Comparison of ENCODE assay signal across 24 mouse cellular contexts in the genomic region with DNA sequence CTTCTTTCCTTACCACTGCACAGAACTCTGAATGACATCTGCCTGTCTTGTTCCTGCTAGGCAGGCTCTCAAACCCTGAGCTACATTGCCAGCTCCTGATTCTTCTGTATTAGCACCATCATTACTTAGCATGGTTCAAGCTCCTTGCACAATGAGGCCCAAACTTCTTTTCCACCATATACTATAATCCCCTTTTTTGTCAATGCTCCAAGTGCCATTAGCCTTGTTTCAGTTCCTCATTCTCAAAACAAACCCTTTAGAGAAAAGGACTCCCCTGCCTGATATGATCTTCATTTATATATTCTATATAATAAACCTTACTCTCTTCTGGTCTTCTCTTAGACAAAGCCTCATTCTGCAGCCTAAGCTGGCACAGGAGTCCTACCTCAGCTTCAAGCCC. TPM values are rescaled to one million over a fixed set of nuclear protein-coding genes. Genes with fewer than 3 reads are reported as not detected.
DNase-seq lines count a peak whose midpoint lies in the region; ATAC-seq lines count a peak whose summit lies in the region.
"Had no signal": no experiment of that assay in that cellular context is flagged by ENCODE, and none has a peak within 500 bp of the region (broad histone marks: within the 10 kb centered on the region; RNA-seq: fewer than 3 reads in every experiment).

No protein-coding gene starts in this region.

- no peak overlapping the region for H3K4me3 ChIP-seq in forebrain, embryonic 14.5 days (ENCODE audit: low read depth, low read length)
- H3K4me3 ChIP-seq in forebrain, embryonic 10.5 days: no peak overlapping the region
- H3K4me3 ChIP-seq: embryonic facial prominence, embryonic 13.5 days; forebrain, embryonic 13.5 days; gastrocnemius, adult 2 months; heart, adult 2 months; heart, embryonic 15.5 days; hindbrain, embryonic 13.5 days had no signal

- DNase-seq in forebrain, embryonic 14.5 days (ENCODE audit: low spot score): peak; percentile 1
- DNase-seq in forebrain, embryonic 10.5 days (ENCODE audit: extremely low spot score, low spot score): no peak
- DNase-seq in layer of hippocampus, adult 9-11 months: no peak
- no peak for DNase-seq in layer of hippocampus, postnatal 25 days (ENCODE audit: extremely low spot score in 1 of 2, low spot score in 1 of 2)
- no peak for DNase-seq in heart, adult 18-20 months
- DNase-seq: adrenal gland, postnatal 14 days; cerebellum, adult 2 months; cerebellum, postnatal 10 days; embryo, embryonic 11 days; gastrocnemius, adult 2 months; gastrocnemius, postnatal 25 days; heart, adult 2 months; heart, postnatal 14 days had no signal

- H3K27ac ChIP-seq in forebrain, embryonic 14.5 days (ENCODE audit: low read depth, low read length): no peak overlapping the region
- H3K27ac ChIP-seq in forebrain, embryonic 10.5 days: no peak overlapping the region
- H3K27ac ChIP-seq: embryonic facial prominence, embryonic 13.5 days; forebrain, embryonic 13.5 days; gastrocnemius, adult 2 months; heart, adult 2 months; heart, embryonic 15.5 days; hindbrain, embryonic 13.5 days; hindbrain, postnatal 0 days had no signal

- no peaks in the 10 kb centered on the region for H3K4me1 ChIP-seq in forebrain, embryonic 14.5 days (ENCODE audit: control insufficient read depth, insufficient read depth, low read length)
- no peaks in the 10 kb centered on the region for H3K4me1 ChIP-seq in forebrain, embryonic 10.5 days
- H3K4me1 ChIP-seq: embryonic facial prominence, embryonic 13.5 days; forebrain, embryonic 13.5 days; hindbrain, embryonic 13.5 days had no signal

- ATAC-seq in forebrain, embryonic 14.5 days: no peak
- ATAC-seq in common myeloid progenitor, adult 5-6 weeks (replicated peaks; ENCODE audit: low read depth, poor library complexity, severe bottlenecking): 0 out of 2 replicates have a peak, but pooled peaks have one; percentile 15
- ATAC-seq in megakaryocyte progenitor cell, adult 5-6 weeks (replicated peaks; ENCODE audit: poor library complexity): peak; percentile 54
- ATAC-seq in CD4-positive, CD25-positive, alpha-beta regulatory T cell, adult 4 months: no peak
- ATAC-seq: activated CD4-positive, CD25-positive, alpha-beta regulatory T cell, adult 4 months; forebrain, embryonic 13.5 days; hindbrain, postnatal 0 days; Patski had no signal

- no peak overlapping the region for H3K9ac ChIP-seq in forebrain, embryonic 14.5 days (ENCODE audit: low read length)
- H3K9ac ChIP-seq: embryonic facial prominence, embryonic 13.5 days; forebrain, embryonic 13.5 days; heart, embryonic 15.5 days; hindbrain, embryonic 13.5 days had no signal

- H3K9me3 ChIP-seq in forebrain, embryonic 14.5 days (replicated peaks; ENCODE audit: control insufficient read depth, low read length): no peaks in the 10 kb centered on the region
- H3K9me3 ChIP-seq in forebrain, embryonic 10.5 days: no peaks in the 10 kb centered on the region
- H3K9me3 ChIP-seq: embryonic facial prominence, embryonic 13.5 days; forebrain, embryonic 13.5 days; heart, embryonic 15.5 days; hindbrain, embryonic 13.5 days had no signal

- H3K4me2 ChIP-seq in forebrain, embryonic 14.5 days (ENCODE audit: low read length): no peak overlapping the region
- H3K4me2 ChIP-seq: embryonic facial prominence, embryonic 13.5 days; forebrain, embryonic 13.5 days; heart, embryonic 11.5 days; heart, embryonic 15.5 days; hindbrain, embryonic 13.5 days had no signal

- no peaks in the 10 kb centered on the region for H3K27me3 ChIP-seq in forebrain, embryonic 14.5 days (replicated peaks; ENCODE audit: control insufficient read depth, insufficient read depth, low read length)
- H3K27me3 ChIP-seq in forebrain, embryonic 10.5 days (ENCODE audit: poor library complexity, severe bottlenecking): no peaks in the 10 kb centered on the region
- H3K27me3 ChIP-seq: embryonic facial prominence, embryonic 13.5 days; forebrain, embryonic 13.5 days; heart, embryonic 15.5 days; hindbrain, embryonic 13.5 days; Patski had no signal

- no peaks in the 10 kb centered on the region for H3K36me3 ChIP-seq in forebrain, embryonic 14.5 days (ENCODE audit: control insufficient read depth, insufficient read depth, low read length)
- H3K36me3 ChIP-seq in forebrain, embryonic 10.5 days (replicated peaks): peaks cover 11% of the 10 kb centered on the region
- H3K36me3 ChIP-seq: heart, embryonic 15.5 days; hindbrain, embryonic 13.5 days had no signal

RNA-seq across cellular contexts. Expression of a gene that starts 36.4 kb away (rescaled TPM):
- 15.9 and 22.9 TPM in 2 replicates for polyA plus RNA-seq in forebrain, embryonic 14.5 days (2014; fragmentation: Nextera tagmentation; extraction: Ambion mirVana)
- polyA plus RNA-seq in forebrain, embryonic 10.5 days (2016; fragmentation: Nextera tagmentation; extraction: Ambion mirVana): 23.5 and 23.9 TPM in 2 replicates
- 72.9 and 102 TPM in 2 replicates for total RNA-seq in common myeloid progenitor, adult 5-6 weeks (2017)
- total RNA-seq in megakaryocyte progenitor cell, adult 5-6 weeks (2015): 55.1 and 62.4 TPM in 2 replicates
- total RNA-seq in megakaryocyte progenitor cell, adult 5-6 weeks (2017): 77.3 and 85.7 TPM in 2 replicates
- total RNA-seq in layer of hippocampus, postnatal 25 days (2021): 10 to 100 TPM; 44.4 to 46.0 TPM
- polyA plus RNA-seq in CD4-positive, CD25-positive, alpha-beta regulatory T cell, adult 4 months (2017; shearing (Covaris generic)): 10 to 100 TPM; 17.1 to 26.8 TPM
- total RNA-seq in heart, adult 18-20 months (2021): 10 to 100 TPM; 17.6 to 21.5 TPM

Comparison
In these comparisons a context has a peak if more than half of its experiments do, and no peak if none do; other contexts are left out.
1. ATAC-seq: peak in common myeloid progenitor, adult 5-6 weeks (single experiment) and megakaryocyte progenitor cell, adult 5-6 weeks (single experiment); none in forebrain, embryonic 14.5 days (single experiment) and CD4-positive, CD25-positive, alpha-beta regulatory T cell, adult 4 months (single experiment).